Mouse (Mus musculus) heart, adult 11 months (tissue): Measurements from ENCODE around the gene Olfr524.

Source experiments
- DNase-seq: peaks from one replicate; pipeline ENCODE4 v3.0.0; 2022

Olfr524 gene

GRCm38 (mm10) chr7:140186646-140187620, 18.8 kb downstream of the Olfr524 start:
- peak; percentile 88 for DNase-seq

- no peak for DNase-seq
Measured at GRCm38 (mm10) chr7:140184206-140184605, 21.6 kb downstream of the Olfr524 start.

GRCm38 (mm10) chr7:140180692-140181091, 25.1 kb downstream of the Olfr524 start:
- DNase-seq = no peak

GRCm38 (mm10) chr7:140179176-140179575, 26.6 kb downstream of the Olfr524 start:
- peak; percentile 77 for DNase-seq

- DNase-seq = peak; percentile 86
Measured at GRCm38 (mm10) chr7:140172936-140173335, 32.8 kb downstream of the Olfr524 start, which contains the start of gene Olfr523. Gene Olfr523 (plus strand): TSS chr7:140173217.

- DNase-seq = peak; percentile 57
Measured at GRCm38 (mm10) chr7:140170863-140171262, 34.9 kb downstream of the Olfr524 start.

GRCm38 (mm10) chr7:140169386-140169785, 36.4 kb downstream of the Olfr524 start:
- DNase-seq = no peak

- no peak for DNase-seq
Measured at GRCm38 (mm10) chr7:140167950-140168349, 37.8 kb downstream of the Olfr524 start.

GRCm38 (mm10) chr7:140164664-140165063, 41.1 kb downstream of the Olfr524 start, which contains the start of gene Olfr522:
Gene Olfr522 (minus strand): TSS chr7:140164764.
- DNase-seq = peak; percentile 53

- peak; percentile 64 for DNase-seq
Measured at GRCm38 (mm10) chr7:140160363-140160762, 45.4 kb downstream of the Olfr524 start.

- peak; percentile 85 for DNase-seq
Measured at GRCm38 (mm10) chr7:140154218-140154927, 51.4 kb downstream of the Olfr524 start, which contains the start of gene Sprn. Gene Sprn (minus strand): TSS chr7:140154877.

- no peak for DNase-seq
Measured at GRCm38 (mm10) chr7:140153829-140154217, 51.9 kb downstream of the Olfr524 start.

GRCm38 (mm10) chr7:140153383-140153782, 52.4 kb downstream of the Olfr524 start:
- DNase-seq = peak; percentile 87
